Mouse (Mus musculus): ENCODE measurements around the gene Fgf12.

Gene Fgf12

DNA sequence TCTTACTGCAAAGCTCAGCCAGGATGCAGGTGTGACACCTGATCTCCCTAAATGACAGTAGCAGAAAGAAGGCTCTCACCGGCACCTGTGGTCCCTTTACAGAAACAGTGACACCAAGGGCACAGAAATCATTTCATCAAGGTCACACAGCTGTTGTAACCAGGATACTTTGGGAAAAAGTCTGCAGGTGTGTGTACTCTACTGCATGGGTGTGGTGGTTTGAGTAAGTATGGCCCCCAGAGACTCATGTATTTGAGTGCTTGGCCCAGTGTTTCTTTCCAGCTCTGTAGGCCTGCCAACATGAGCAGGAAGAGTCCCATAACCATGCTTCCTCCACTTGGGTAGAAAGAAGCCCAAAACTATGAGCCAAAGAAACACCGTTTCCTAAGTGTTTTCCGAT lies 138.5 kb downstream of the Fgf12 start:
- no peak for DNase-seq (ENCODE audit: extremely low read depth, low read depth, low spot score)

GRCm38 (mm10) chr16:28610940-28611339 lies 141.9 kb downstream of the Fgf12 start:
- no peak for DNase-seq (ENCODE audit: extremely low read depth, low read depth, low spot score)

DNA sequence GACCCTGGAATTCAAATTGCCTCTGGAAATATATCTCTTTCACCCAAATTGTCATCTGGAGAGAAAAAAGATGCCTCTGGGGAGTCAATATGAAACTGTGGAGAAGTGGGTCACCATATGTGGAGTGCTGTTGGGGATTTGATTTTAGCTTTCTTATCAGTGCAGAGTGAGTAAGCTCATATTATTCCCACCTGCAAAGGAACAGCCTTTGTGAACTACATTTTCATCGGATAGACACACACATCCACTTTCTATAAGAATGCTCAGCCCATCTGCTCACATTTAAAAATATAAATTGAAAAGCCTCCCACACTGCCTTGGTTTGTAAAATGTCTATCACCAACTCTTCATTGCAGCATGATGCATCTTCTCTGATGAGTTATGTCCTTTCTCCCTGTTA lies 149.7 kb downstream of the Fgf12 start:
- DNase-seq (ENCODE audit: extremely low read depth, low read depth, low spot score), result no peak

DNA sequence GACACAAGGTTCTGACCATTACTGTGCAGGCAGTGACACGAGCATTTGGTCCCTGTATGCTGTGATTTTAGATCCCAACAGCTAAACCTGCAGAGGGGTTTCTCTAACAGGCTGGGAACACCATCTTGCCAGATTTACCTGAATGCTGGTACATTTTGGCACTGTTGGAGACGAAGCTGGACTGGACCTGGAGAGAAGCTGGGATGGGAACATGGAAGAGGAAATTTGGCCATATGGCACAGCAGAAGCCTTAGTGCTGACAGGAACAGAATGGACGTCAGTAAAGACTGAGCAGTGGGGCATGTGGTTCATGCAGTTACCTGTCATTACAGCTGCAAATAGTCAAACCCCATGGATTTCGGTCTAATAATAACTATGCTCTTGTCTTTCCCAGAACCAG lies 151.1 kb downstream of the Fgf12 start:
- DNase-seq (ENCODE audit: extremely low read depth, low read depth, low spot score), result no peak

DNA sequence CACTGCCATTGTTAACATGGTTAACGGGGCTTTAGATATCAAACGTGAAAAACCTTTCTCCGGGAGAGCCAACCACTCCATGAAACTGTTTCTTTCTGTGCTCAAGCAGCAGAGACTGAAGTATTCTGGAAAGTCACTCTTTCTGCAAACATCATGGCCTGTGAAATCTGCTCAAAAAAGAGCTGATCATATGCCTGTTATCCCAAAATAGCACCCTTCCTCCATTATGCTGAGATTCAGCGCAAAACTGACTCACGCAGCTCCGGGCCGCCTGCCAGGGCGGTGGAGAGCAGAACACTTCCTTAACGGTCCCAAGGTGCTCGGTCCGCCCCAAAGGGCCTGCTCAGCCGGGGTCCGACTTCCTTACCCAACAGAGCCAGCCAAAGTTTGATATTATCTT lies 156.8 kb downstream of the Fgf12 start:
- DNase-seq (ENCODE audit: extremely low read depth, low read depth, low spot score), result no peak

GRCm38 (mm10) chr16:28593075-28593915 lies 159.6 kb downstream of the Fgf12 start:
- DNase-seq (ENCODE audit: extremely low read depth, low read depth, low spot score), result no peak

DNA sequence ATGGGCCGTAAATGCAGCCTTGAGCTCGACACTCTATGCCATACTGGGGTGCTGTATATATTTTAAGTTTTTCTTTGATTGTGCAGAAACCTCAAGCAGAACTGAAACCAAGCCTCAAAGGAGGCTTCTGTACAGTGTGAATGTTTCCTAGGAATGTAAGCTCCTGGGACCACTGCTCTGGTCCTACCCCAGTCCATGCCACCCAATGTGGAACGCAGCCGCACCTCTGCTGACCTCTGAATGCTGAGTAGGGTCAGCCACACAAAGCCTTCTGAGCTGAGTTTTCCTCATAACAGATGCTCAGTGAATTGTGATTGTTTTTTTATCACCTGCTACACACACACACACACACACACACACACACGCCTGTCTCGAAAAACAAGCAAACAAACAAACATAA lies 160.4 kb downstream of the Fgf12 start:
- no peak for DNase-seq (ENCODE audit: extremely low read depth, low read depth, low spot score)

DNA sequence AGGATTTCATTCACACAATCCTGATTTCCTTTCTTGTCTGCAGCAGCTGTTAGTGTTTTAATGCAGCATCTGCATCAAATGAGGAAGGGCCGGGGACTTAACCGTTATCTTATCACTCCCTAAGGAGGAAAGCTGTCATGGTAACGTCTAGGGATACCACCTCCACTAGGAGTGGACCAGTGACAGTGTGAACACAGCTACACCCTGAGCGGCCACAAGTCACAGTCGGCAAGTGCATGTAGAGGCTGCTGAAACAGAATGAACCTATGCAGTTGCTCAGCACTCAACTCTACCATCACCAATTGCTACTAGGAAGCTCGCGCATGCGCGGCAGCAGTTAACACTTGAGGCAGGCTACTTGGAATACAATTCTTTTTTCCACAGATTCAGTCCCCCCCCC lies 161.3 kb downstream of the Fgf12 start:
- no peak for DNase-seq (ENCODE audit: extremely low read depth, low read depth, low spot score)

DNA sequence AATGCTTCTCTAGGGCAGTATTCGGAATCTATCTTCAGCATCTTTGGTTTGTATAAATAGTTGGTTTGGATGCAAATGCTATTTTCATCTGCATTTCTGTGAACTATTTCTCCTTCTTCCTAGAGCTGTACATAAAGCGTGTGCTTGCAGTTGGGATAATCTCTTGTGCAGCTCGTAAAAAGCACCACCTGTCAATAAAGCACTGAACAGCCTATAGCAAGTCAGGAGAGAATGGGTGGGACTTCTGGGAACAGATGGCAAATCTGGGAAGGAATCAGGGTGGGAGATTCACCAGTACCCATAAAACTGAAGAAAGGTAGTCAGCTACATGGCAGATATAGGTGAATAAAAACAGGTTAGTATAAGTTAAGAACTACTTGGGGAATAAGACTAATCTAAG lies 180.7 kb downstream of the Fgf12 start:
- no peak for DNase-seq (ENCODE audit: extremely low read depth, low read depth, low spot score)

GRCm38 (mm10) chr16:28564716-28565217 lies 188.1 kb downstream of the Fgf12 start:
- no peak for DNase-seq (ENCODE audit: extremely low read depth, low read depth, low spot score)

GRCm38 (mm10) chr16:28564075-28564715 lies 188.7 kb downstream of the Fgf12 start:
- no peak for DNase-seq (ENCODE audit: extremely low read depth, low read depth, low spot score)

DNA sequence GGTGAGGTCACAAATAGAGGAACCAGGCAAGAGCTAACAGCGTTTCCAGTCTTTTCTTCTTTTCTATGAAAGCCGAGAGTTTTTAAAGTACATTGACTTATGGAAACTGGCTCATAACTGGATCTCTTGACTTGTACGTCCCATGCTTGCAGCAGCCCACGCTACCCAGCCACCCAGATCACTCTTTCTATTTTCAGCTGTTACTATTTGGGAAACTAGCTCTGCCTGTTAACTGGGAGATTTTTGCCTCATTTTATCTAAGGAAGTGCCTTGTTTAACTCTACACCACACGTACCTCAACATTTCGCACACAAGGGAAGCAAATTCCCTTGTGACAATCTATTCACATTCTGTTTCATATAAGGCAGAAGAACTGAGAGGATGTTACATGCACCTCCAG lies 190.0 kb downstream of the Fgf12 start:
- no peak for DNase-seq (ENCODE audit: extremely low read depth, low read depth, low spot score)

DNA sequence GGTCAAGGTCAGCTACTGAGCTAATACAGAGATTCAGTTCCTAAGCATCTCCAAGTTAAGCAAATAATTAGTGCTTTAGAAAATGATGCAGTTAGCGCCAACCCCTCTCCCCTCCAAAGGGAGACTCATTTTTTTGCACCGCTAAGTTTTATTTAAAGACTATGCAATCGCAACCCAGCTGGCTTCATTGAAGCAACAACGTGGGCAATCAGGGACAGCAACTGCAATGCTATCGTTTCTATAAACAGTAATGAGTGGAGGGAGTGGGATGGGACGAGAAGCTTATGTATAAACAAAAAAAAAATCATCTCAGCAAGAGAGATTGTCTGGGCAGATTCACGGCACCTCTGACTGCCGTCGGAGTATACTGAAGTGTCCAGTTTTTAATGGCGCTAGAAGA lies 197.6 kb downstream of the Fgf12 start:
- DNase-seq (ENCODE audit: extremely low read depth, low read depth, low spot score), result no peak

DNA sequence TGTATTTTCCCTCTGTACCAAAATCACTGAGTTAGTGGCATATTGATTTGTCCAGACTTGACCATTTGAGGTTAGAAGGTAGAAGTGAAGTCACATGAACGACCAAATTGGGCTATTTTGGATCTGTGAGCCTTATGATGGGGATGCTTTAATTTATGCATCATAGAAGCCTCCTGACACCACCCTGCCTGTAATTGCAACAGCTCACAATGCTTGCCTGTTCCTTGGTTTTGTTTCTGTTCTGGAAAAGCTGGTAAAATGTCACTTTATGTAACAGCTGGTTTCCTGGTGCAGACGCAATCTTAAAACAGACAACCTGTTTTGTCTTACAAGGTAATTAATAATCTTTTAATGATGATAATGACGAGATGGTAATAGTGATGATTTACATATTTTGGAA lies 213.4 kb downstream of the Fgf12 start:
- no peak for DNase-seq (ENCODE audit: extremely low read depth, low read depth, low spot score)

DNA sequence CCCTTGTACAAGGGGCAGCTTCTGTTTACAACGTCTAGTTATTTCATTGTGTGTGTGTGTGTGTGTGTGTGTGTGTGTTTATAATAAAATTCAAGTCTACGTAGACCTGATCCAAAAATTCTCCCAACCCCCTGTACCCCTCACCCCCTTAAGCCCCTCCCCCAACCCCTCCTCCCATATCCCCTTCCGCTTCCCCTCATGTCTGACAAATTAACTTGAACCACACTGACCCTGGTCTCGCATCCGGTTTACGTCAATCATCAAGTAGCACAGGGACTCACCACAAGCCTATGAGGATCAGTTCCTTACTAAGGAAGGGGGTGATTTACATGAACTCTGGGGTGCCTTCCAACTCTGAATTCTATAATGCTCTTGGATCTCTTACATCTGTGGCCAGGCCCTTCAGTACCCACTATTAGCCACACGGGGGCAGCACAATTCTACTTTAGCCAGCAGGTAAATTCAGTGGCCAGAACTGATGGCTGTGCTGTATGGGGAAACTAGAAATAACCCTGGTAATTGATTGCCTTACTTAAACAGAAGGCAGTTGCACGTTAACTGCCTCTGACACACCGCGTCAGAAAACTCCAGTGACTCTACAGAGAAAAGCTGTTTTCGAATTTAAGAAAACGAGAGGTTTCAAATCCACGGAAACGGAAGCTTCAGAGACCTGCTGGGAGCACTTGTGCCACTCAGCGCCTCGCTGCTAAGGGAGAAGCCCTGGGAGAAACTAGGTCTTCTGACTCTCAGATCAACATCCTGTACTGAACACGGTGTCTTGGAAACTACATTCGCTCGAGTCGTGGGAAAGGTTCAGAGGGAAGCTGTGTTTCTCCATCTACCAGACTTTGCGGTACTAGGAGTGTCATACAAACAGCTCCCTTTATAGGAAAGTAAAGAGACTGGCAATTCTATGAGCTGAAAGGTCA lies 235.0 kb downstream of the Fgf12 start:
- no peak for DNase-seq (ENCODE audit: extremely low read depth, low read depth, low spot score)

GRCm38 (mm10) chr16:28512446-28512845 lies 240.4 kb downstream of the Fgf12 start:
- DNase-seq (ENCODE audit: extremely low read depth, low read depth, low spot score), result no peak

DNA sequence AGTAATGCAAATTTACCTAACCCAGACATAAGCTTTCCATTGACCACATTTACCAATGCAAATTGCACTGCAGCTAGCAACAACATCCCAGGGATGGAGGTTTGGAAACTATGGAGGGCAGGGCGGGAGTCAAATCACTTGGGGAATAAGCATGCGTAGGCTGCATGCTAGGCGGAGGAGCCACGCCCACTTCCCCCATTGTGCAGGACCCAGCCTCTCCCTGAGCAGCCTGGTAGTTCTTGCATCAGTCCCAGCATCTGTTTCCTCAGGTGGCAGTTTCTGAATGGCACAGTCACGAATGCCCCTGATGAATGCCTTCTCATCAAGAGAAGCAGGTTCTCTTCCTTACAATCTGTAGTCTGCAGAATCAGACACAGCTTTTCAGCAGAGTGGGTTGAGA lies 241.5 kb downstream of the Fgf12 start:
- DNase-seq (ENCODE audit: extremely low read depth, low read depth, low spot score), result no peak

- DNase-seq (ENCODE audit: extremely low read depth, low read depth, low spot score), result no peak
Measured at GRCm38 (mm10) chr16:28497971-28498607, 254.8 kb downstream of the Fgf12 start.

DNA sequence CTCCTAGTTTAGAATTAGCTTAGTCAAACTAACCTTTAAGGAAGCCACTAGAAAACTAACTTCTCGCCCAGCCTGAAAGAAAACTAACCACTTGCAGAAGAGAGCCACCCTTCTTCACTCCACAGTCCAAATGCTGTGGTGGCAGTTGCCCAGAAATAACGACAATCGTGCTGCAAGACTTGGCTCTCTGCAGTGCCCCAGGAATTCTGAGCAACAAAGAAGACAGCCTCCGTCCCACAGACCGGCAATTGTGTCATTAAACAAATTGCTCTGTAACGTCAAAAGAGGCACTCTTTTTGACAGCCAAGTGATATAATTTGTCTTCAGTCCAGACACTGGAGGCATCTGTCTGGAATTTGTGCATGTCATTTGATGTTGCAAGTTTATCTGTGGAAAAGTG lies 261.2 kb downstream of the Fgf12 start:
- no peak for DNase-seq (ENCODE audit: extremely low read depth, low read depth, low spot score)

- DNase-seq (ENCODE audit: extremely low read depth, low read depth, low spot score), result no peak
Measured at GRCm38 (mm10) chr16:28490515-28490914, 262.4 kb downstream of the Fgf12 start.

DNA sequence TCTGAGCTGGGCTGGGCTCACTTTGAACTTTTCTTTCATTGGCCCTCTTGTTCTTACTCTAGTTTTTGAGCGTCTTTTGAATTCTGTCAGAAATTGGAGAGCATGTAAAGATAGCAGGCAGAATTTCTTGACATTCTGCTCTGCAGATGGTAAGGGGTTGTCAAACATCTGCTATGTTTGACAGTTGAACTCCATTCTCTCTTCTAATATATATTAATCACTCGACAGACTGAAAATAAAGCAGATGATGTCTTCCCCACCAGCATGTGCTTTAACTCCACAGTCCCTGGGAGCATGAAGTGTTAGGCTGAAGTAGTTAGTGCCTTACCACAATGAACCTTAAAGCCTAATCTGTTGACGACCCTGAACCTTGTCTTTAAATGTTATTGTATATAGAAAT lies 267.9 kb downstream of the Fgf12 start:
- DNase-seq (ENCODE audit: extremely low read depth, low read depth, low spot score), result no peak
